Mouse (Mus musculus): ENCODE data around the gene Sec22c.

The Sec22c gene

GRCm38 (mm10) chr9:121694736-121695135 is 10.6 kb downstream of the Sec22c start:
- no peak for DNase-seq (ENCODE audit: low spot score)

DNA sequence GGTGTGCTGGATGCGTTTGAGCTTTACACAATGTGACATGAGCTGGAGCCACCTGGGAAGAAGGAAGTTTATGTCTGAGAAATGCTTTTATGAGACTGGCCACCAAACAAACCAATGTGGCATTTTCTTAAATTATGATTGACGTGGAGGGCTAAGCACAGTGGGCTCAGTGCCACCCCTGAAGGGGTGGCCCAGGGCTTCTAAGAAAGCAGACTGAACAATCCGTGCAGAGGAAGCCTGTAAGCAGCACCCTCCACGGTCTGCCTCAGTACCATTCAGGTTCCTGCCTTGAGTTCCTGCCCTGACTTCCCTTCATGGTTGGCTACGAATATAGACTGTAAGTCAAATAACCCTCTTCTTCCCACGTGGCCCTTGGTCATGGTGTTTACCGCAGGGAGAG is 14.6 kb downstream of the Sec22c start:
- DNase-seq (ENCODE audit: low spot score) = no peak

DNA sequence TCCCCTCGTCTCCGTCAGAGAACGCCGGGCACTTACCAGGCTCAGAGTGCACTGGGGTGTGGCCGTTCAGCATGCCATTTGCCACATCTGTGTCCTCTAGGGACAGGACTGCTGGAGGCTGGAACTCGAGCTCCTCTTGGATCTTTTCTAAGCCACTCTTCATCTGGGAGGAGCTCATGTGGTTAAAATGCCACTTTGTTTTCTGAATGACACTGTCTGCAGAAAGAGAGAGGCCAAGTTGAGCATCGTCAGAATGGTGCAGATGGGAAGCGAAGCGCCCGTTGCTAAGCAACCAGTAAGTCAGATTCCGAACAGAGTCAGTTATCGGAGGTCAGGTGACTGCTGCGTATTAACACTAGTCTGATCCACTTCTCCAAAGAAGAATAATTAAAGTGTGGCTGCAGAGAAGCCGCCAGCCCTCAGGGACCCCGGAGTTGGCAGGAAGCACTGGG is 15.1 kb downstream of the Sec22c start:
- peak; percentile 67 for DNase-seq (ENCODE audit: low spot score)

DNA sequence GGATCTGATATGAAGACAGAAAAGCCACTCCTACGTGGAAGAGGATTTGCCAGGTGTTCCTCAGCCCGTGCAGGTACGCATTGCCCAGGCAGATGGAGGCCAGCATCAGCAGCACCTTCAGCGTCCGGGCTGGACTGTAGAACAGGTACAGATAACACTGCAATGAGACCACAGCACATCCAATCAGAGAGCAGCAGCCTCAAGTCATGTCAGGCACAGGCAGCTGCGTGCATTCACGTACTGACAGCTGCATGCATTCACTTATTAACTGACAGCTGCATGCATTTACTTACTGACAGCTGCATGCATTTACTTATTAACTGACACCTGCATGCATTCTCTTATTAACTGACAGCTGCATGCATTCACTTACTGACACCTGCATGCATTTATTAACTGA is 20.6 kb downstream of the Sec22c start:
- DNase-seq (ENCODE audit: low spot score) = no peak

- no peak for DNase-seq (ENCODE audit: low spot score)
Measured at GRCm38 (mm10) chr9:121682037-121682680, 23.1 kb downstream of the Sec22c start.

GRCm38 (mm10) chr9:121681191-121681590 is 24.1 kb downstream of the Sec22c start:
- no peak for DNase-seq (ENCODE audit: low spot score)

DNA sequence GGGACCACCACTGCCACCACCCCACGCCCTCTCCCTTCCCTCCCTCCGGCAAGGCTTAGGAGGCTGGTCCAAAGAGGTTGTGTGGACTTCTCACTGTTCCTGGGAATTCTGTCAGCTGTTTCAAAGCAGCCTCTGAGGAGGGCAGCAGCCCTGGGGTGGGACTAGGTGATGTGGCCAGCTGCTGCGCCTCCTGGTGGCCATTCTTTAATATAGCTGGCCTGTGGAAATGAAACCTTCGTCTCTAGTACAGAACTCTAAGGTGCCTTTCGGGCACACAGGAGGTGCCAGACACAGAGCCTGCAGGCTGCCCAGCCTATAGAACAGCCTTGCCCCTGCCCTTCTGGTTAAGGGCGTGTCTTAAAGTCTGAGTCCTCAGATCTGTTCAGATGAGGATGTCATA is 25.7 kb downstream of the Sec22c start:
- no peak for DNase-seq (ENCODE audit: low spot score)

DNA sequence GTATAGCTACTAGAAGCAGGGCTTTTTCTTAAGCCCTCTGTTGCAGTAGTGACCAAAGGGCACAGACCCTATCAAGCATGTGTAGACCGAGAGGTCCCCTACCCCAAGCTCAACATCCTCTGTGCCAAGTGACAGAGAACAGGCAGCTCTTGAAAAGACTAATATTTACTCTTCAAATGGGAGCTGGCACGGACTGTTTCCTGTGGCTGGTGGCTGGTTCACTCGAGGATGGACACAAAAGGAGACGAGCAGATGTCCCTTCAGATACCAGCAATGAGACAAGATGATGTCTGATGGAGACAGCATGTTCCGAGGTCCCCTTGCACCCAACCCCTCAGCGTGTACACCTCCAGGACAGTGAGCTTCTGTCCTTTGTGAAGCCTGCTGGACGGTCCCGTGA is 27.8 kb downstream of the Sec22c start:
- DNase-seq (ENCODE audit: low spot score) = no peak

DNA sequence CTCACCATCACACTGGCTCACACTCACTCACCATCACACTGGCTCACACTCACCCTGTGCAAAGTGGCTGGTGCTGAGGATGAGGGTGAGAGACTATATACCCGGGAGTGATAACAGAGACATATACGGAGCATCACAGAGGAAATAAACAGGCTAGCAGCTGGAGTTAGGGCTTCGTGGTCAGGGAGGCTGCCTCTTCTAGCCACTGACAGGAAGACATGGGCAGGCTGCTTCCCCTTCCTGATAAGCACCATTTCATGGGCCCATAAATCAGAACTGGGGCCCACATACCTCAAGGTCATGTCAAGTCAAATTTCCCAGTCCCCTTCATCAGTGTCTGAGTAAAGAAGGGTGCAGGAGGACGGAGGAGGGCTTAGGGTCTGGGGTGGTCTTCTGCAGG is 28.2 kb downstream of the Sec22c start:
- DNase-seq (ENCODE audit: low spot score) = no peak

- no peak for DNase-seq (ENCODE audit: low spot score)
Measured at GRCm38 (mm10) chr9:121675556-121675955, 29.7 kb downstream of the Sec22c start.

GRCm38 (mm10) chr9:121675011-121675410 is 30.3 kb downstream of the Sec22c start:
- no peak for DNase-seq (ENCODE audit: low spot score)

- DNase-seq (ENCODE audit: low spot score) = no peak
Measured at GRCm38 (mm10) chr9:121673716-121674115, 31.6 kb downstream of the Sec22c start.

- DNase-seq (ENCODE audit: low spot score) = no peak
Measured at GRCm38 (mm10) chr9:121672311-121672710, 33.0 kb downstream of the Sec22c start.

DNA sequence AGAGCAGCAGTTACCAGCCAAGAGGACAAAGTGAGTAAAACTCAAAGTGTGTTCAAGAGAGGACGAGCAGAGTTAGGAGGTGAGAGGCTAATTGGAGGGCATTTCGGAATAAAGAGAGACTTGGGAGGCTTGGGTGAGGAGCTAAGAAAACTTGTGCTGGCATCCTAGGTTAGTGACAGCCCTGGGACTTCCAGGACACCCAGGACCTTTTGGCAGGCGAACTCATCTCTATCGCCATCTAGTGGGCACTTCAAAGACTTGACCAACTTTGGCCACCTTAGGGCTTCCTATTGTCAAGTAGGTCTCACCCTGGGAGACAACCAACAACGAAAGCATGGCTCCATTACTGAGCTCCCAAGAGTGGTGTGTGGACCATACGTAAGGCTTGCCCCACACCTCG is 34.0 kb downstream of the Sec22c start:
- no peak for DNase-seq (ENCODE audit: low spot score)

DNA sequence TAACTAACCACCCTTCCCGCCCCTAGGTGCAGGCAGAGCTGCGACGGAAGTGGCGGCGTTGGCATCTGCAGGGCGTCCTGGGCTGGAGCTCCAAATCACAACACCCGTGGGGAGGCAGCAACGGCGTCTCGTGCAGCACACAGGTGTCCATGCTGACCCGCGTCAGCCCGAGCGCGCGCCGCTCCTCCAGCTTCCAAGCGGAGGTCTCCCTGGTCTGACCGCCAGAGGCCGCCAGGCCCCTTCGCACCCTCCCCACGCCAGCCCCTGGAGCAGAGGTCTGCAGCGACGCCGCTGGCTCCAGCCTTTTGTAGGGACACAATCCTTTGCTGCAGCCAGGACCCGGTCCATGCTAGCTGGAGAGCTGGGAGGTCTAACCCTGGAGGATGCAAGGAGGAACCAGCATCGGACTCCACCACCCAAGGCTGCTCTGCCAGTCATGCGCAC is 35.9 kb downstream of the Sec22c start:
- DNase-seq (ENCODE audit: low spot score) = no peak

DNA sequence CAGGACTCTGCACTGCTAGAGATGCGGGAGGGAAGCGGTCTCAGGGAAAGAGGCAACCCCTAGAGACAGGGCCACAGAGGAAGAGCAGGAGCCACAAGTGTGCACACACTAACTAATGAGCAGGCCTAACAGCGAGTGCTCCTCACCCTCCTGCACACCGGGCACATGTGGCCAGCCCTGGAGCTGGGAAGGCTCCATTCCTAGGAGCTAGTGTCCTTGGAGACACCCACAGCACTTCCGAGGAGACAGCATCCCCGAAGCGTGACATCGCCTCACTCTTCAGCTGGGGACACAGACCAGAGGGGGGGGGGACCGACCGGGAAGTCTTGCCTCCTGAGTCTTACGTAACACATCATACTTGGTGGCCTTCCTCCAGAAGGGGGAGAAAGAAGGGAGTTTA is 37.5 kb downstream of the Sec22c start:
- no peak for DNase-seq (ENCODE audit: low spot score)

GRCm38 (mm10) chr9:121666957-121667630 is 38.2 kb downstream of the Sec22c start:
- DNase-seq (ENCODE audit: low spot score) = no peak

GRCm38 (mm10) chr9:121664104-121664503 is 41.2 kb downstream of the Sec22c start:
- peak; percentile 34 for DNase-seq (ENCODE audit: low spot score)

- no peak for DNase-seq (ENCODE audit: low spot score)
Measured at GRCm38 (mm10) chr9:121663467-121663866, 41.8 kb downstream of the Sec22c start.

DNA sequence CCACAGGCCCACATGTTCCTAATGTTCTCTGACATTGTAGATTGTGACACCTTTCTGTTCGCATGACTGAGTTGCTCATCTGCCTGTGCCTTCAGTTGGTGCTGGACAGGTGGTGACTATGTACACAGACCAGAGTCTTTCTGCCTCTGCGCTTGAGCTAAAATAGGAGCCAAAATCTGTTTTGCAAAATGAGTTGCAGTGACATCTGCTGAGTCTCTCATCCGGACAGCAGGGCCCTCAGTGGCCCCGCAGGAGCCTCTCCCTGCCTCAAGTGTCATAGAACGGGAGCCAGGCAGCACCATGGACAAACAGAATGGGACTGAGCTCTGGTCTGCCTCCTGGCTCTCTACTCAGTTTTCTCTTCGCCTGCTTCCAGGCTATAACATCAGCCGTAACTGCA is 45.5 kb downstream of the Sec22c start:
- DNase-seq (ENCODE audit: low spot score) = no peak

DNA sequence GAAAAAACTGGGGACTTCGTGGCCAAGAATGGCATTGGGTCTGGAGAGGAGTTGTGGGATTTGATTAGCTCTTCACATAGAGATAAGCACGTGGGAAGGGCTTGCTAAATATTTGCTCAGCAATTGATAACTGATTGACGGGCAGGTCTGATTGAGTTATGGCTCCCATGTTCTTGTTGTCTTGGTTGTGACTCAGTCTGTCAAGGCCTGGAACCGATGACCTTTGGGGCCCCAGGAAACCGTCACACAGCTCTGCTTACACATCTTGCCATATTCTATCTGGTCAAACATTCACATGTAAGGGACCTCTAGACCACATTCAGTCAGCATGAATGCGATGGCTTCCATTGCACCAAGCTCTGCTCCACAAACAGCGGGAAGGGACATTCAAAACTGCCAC is 47.0 kb downstream of the Sec22c start:
- no peak for DNase-seq (ENCODE audit: low spot score)

DNA sequence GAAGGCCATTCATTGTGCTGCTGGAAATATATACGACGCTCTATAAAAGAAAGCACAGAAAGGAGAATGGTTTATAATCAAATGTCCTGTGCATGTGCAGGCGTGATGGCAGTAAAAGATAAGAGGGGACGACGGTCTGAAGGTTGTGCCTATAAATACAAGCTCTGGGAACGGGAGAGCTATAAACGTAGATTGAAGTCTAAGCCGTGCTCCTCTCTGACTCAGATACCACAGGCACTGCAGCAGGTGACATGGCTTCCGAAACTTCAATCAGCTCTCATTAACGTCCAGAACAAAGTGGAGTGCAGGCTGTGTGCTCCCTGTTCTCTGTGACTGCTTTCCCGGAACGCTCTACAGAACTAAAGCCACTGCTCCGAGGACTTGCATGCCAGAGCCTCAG is 48.1 kb downstream of the Sec22c start:
- no peak for DNase-seq (ENCODE audit: low spot score)

GRCm38 (mm10) chr9:121656322-121656721 is 49.0 kb downstream of the Sec22c start:
- DNase-seq (ENCODE audit: low spot score) = no peak

- no peak for DNase-seq (ENCODE audit: low spot score)
Measured at GRCm38 (mm10) chr9:121653668-121654067, 51.6 kb downstream of the Sec22c start.
